Mouse (Mus musculus) gastrocnemius, postnatal 4 days (tissue): ENCODE data around the gene Rbms1. TPM values are rescaled to one million over a fixed set of nuclear protein-coding genes. Genes with fewer than 3 reads are reported as not detected.

Experiments
- DNase-seq, 2 experiments: peaks; one replicate each; pipeline ENCODE4 v3.0.0; 2021 to 2022; ENCODE audit warnings: low spot score in 2 of 2, mixed read lengths in 2 of 2
- total RNA-seq, 2 experiments: library from RNA; stranded (reverse); gene quantifications; 2 replicates each; pipeline ENCODE4 v1.2.3; 2021

Rbms1 gene
- total RNA-seq, 2 experiments from 2014 or later = 69.9 to 75.5 TPM

GRCm38 (mm10) chr2:60715771-60716170 lies 247.2 kb downstream of the Rbms1 start:
- DNase-seq = no peak

GRCm38 (mm10) chr2:60714971-60715502 lies 248.0 kb downstream of the Rbms1 start:
- DNase-seq = no peak

GRCm38 (mm10) chr2:60714475-60714874 lies 248.5 kb downstream of the Rbms1 start:
- DNase-seq = no peak

DNA sequence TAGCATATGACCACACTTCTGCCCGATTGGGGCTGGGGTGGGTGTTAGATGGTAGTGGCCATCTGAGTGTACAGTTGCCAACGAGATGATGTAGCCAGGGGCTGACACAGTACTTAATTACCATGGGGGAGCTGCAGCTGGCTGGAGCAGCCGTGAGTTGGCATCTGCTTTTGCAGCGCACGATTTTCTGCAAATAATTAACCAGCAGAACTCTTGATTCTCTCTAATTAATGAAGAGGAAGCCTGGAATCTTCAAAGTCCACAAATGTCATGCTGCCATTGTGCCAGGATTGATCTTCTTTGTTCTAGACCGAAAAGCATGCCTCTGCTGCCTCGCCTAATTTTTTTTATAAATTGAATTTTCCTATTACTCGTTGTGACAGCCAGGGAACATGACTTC lies 249.1 kb downstream of the Rbms1 start:
- no peak for DNase-seq

DNA sequence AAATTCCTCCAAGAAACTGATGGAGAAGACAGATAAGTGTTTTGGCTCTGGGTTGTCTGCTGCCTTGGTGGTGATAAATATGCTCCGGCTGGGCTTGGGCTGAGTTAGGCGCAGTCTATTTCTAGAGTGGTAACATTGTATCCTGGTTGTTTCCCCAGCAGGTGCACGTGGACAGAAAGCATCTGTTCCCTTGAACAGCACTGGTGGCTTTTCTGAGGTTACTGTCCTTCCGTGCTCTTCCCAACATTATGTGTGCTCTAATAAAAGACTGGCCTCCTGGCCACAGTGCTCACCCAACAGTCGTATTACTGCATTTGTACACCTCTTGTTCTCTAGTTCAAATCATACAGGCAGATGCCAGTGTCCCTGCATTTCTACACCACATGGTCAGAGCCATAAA lies 250.1 kb downstream of the Rbms1 start:
- no peak for DNase-seq

DNA sequence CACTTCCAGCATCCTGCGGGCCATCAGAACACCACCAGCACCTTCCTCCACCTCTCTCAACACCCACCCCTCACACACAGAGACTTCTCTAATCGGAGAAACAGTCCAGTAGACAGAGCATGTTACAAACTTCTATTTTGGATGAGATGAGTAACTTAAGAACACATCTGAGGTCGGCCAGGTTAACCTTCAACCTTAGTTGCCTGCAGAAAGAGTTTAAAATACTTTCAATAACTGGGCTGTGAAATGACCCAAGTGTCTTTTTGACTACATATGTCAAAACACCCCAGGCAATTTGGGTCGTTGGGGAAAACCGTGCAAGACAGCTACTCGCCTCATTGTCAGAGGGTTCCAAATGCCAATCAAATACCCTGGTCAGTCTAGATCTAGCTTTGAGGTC lies 250.5 kb downstream of the Rbms1 start:
- no peak for DNase-seq

- DNase-seq = no peak
These were observed 251.7 kb downstream of the Rbms1 start for GRCm38 (mm10) chr2:60711098-60711880.

DNA sequence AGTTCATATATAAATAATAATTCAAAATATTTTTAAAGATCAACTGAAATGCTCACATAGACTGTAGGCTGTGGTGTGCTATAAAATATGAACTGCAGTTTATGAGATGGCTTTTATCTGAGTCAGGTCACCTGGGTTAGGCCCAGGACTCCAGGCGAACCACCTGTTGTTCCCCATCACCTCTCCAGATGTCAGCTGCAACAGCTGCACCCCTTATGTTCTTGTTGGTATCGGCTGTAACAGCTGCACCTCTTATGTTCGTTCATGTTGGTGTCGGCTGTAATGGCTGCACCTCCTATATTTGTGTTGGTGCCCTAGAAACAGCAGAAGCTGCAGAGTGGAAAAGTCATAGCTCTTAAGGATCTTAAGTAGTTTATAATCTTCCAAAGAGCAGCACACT lies 252.7 kb downstream of the Rbms1 start:
- DNase-seq = no peak

DNA sequence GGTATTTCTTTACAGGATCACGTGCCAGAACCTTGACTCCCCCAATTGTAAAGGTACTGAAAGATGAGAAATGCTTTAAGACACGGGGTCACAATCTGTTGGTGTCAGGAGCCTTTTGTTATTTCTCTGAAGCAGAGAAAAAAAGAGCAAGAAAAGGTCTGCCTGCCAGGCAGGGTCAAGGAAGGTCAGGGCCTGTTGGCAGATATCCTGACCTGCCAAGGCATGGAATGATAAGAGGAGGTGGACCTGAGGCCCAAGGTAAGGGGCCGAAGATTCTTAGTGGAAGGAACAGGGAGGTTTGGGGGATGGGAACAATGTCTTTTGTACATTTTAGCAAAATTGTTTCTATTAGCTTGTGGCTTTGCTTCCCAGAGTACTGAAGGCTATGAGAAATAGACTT lies 254.3 kb downstream of the Rbms1 start:
- no peak for DNase-seq

- no peak for DNase-seq
These were observed 256.1 kb downstream of the Rbms1 start for GRCm38 (mm10) chr2:60706866-60707265.

DNA sequence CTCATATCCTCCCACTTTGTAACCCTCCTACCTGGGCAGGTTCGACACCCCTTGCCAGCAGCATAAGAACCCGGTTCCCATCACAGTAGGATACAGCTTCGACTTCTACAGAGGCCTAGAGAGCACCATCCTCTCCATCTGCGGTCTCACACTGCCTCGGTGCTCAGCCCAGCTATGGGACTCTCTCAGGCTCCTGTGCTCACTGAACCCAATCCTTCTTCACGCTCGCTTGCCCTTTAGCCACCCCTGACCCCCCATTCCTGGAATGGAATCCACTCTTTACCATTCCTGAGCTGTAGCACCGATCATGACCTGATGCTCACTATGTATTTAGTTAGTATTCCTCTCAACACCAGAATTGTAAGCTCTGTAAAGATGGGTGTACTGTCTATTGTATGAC lies 257.6 kb downstream of the Rbms1 start:
- no peak for DNase-seq

GRCm38 (mm10) chr2:60703315-60703714 lies 259.7 kb downstream of the Rbms1 start:
- no peak for DNase-seq

- no peak for DNase-seq
These were observed 262.0 kb downstream of the Rbms1 start for GRCm38 (mm10) chr2:60700956-60701355.

Other genes starting within 250 kb of the Rbms1 start
- gene Itgb6, start 240.5 kb downstream of the Rbms1 start, total RNA-seq = 10 to 100 TPM; 35.8 to 36.2 TPM